Mouse (Mus musculus): ENCODE measurements around the gene Pbx4.

- TF ChIP-seq E2F4 (IDR thresholded peaks at IDR 0.05; ENCODE audit: insufficient read depth): no peak
- no peak for TF ChIP-seq POLR2A (IDR thresholded peaks at IDR 0.05; ENCODE audit: insufficient read length, low read depth)
- TF ChIP-seq POLR2AphosphoS2 (IDR thresholded peaks at IDR 0.05; ENCODE audit: insufficient read length, low read depth): no peak
- no peak for TF ChIP-seq MAX (IDR thresholded peaks at IDR 0.05; ENCODE audit: low read depth)
- TF ChIP-seq TCF12 (IDR thresholded peaks at IDR 0.05; ENCODE audit: insufficient read depth, poor library complexity, severe bottlenecking): no peak
- TF ChIP-seq CEBPB (IDR thresholded peaks at IDR 0.05; ENCODE audit: insufficient read depth, poor library complexity, severe bottlenecking): no peak
- no peak for TF ChIP-seq MYOD1 (IDR thresholded peaks at IDR 0.05; ENCODE audit: control insufficient read depth in 1 of 3, insufficient read length in 2 of 3, low read depth in 2 of 3)
- no peak for TF ChIP-seq SRF (IDR thresholded peaks at IDR 0.05; ENCODE audit: control insufficient read depth, insufficient read length, low read depth)
- TF ChIP-seq USF1 (IDR thresholded peaks at IDR 0.05; ENCODE audit: low read depth): no peak
- no peak for TF ChIP-seq MYOG (IDR thresholded peaks at IDR 0.05; ENCODE audit: control insufficient read depth in 1 of 3, insufficient read depth in 1 of 3, insufficient read length in 2 of 3, low read depth in 2 of 3)
- no peak for TF ChIP-seq REST (IDR thresholded peaks at IDR 0.05; ENCODE audit: insufficient read depth, insufficient read length)
These were observed 50.7 kb downstream of the Pbx4 start for GRCm38 (mm10) chr8:69882833-69883600.

Measured in myocyte (in vitro differentiated cells).